Mouse (Mus musculus) CD4-positive, CD25-positive, alpha-beta regulatory T cell, adult 4 months (primary cell): ENCODE measurements around the gene Xbp1. TPM values are rescaled to one million over a fixed set of nuclear protein-coding genes. Genes with fewer than 3 reads are reported as not detected.
"Not testable (repeated sequence)": the region's sequence is repeated elsewhere in the genome, so short reads cannot be mapped to it uniquely, and the experiment has no call there.

Source experiments
- ATAC-seq: one replicate; pipeline ENCODE4 v1.8.0; 2017
- polyA plus RNA-seq, 2 experiments: library from polyadenylated mRNA; unstranded; fragments of 100-300 nt; shearing (Covaris generic); gene quantifications; one replicate each; pipeline ENCODE4 v1.2.1; 2017

The Xbp1 gene
- polyA plus RNA-seq, result 10 to 100 TPM; 38.9 to 44.7 TPM

- peak; percentile 89 for ATAC-seq
Measured at GRCm38 (mm10) chr11:5520412-5521265, at the start of gene Xbp1. Gene Xbp1, plus strand, starts transcription at chr11:5520659.

- peak; percentile 64 for ATAC-seq
Measured at GRCm38 (mm10) chr11:5474130-5474529, 46.3 kb upstream of the Xbp1 start.

GRCm38 (mm10) chr11:5475556-5476118, 44.8 kb upstream of the Xbp1 start:
- ATAC-seq, result not testable (repeated sequence)

GRCm38 (mm10) chr11:5476806-5477205, 43.7 kb upstream of the Xbp1 start:
- ATAC-seq, result no peak

GRCm38 (mm10) chr11:5478193-5478592, 42.3 kb upstream of the Xbp1 start:
- no peak for ATAC-seq

GRCm38 (mm10) chr11:5478831-5479230, 41.6 kb upstream of the Xbp1 start:
- no peak for ATAC-seq

- no peak for ATAC-seq
Measured at GRCm38 (mm10) chr11:5482581-5482980, 37.9 kb upstream of the Xbp1 start.

GRCm38 (mm10) chr11:5485193-5486011, 35.1 kb upstream of the Xbp1 start:
- peak; percentile 95 for ATAC-seq

- not testable (repeated sequence) for ATAC-seq
Measured at GRCm38 (mm10) chr11:5489433-5489832, 31.0 kb upstream of the Xbp1 start.

- no peak for ATAC-seq
Measured at GRCm38 (mm10) chr11:5490989-5491656, 29.3 kb upstream of the Xbp1 start.

- ATAC-seq, result no peak
Measured at GRCm38 (mm10) chr11:5491912-5492311, 28.5 kb upstream of the Xbp1 start.

- no peak for ATAC-seq
Measured at GRCm38 (mm10) chr11:5493869-5494268, 26.6 kb upstream of the Xbp1 start.

- no peak for ATAC-seq
Measured at GRCm38 (mm10) chr11:5495286-5495832, 25.1 kb upstream of the Xbp1 start.

- no peak for ATAC-seq
Measured at GRCm38 (mm10) chr11:5495906-5496305, 24.6 kb upstream of the Xbp1 start.

- no peak for ATAC-seq
Measured at GRCm38 (mm10) chr11:5496559-5497248, 23.8 kb upstream of the Xbp1 start.

- no peak for ATAC-seq
Measured at GRCm38 (mm10) chr11:5498422-5498821, 22.0 kb upstream of the Xbp1 start.

GRCm38 (mm10) chr11:5498931-5499661, 21.4 kb upstream of the Xbp1 start:
- ATAC-seq, result no peak

- ATAC-seq, result no peak
Measured at GRCm38 (mm10) chr11:5499961-5500644, 20.4 kb upstream of the Xbp1 start.

- ATAC-seq, result no peak
Measured at GRCm38 (mm10) chr11:5500903-5501741, 19.3 kb upstream of the Xbp1 start.
